10 mouse cellular contexts compared by ENCODE assay signal in genomic region chr16:49289200-49290079, GRCm38 (mm10).
DNase-seq lines count a peak whose midpoint lies in the region; ATAC-seq and TF ChIP-seq lines count a peak whose summit lies in the region.
"Had no signal": no experiment of that assay in that cellular context is flagged by ENCODE, and none has a peak within 500 bp of the region (broad histone marks: within the 10 kb centered on the region; RNA-seq: fewer than 3 reads in every experiment).

No protein-coding gene starts in this region.

- no peaks in the 10 kb centered on the region for H3K36me3 ChIP-seq in forebrain, postnatal 0 days (ENCODE audit: insufficient read depth)
- H3K36me3 ChIP-seq in forebrain, embryonic 15.5 days: no peaks in the 10 kb centered on the region
- H3K36me3 ChIP-seq in lung, postnatal 0 days (ENCODE audit: insufficient read depth, low read length): no peaks in the 10 kb centered on the region
- no peaks in the 10 kb centered on the region for H3K36me3 ChIP-seq in midbrain, embryonic 11.5 days (ENCODE audit: control insufficient read depth, insufficient read depth, low read length)
- H3K36me3 ChIP-seq: embryonic facial prominence, embryonic 12.5 days; midbrain, embryonic 12.5 days had no signal

- H3K27me3 ChIP-seq in forebrain, postnatal 0 days (ENCODE audit: insufficient read depth, low read length): no peaks in the 10 kb centered on the region
- H3K27me3 ChIP-seq in forebrain, embryonic 15.5 days: no peaks in the 10 kb centered on the region
- no peaks in the 10 kb centered on the region for H3K27me3 ChIP-seq in lung, postnatal 0 days (replicated peaks; ENCODE audit: insufficient read depth, low read length)
- H3K27me3 ChIP-seq in midbrain, embryonic 11.5 days (ENCODE audit: control insufficient read depth, insufficient read depth, low read length): no peaks in the 10 kb centered on the region
- H3K27me3 ChIP-seq: embryonic facial prominence, embryonic 12.5 days; midbrain, embryonic 12.5 days had no signal

- WGBS in forebrain, postnatal 0 days: 78% methylated on average over 10 of the region's 10 CpGs
- 81% methylated on average over 10 of the region's 10 CpGs for WGBS in forebrain, embryonic 15.5 days
- 80% methylated on average over 10 of the region's 10 CpGs for WGBS in lung, postnatal 0 days
- WGBS in midbrain, embryonic 11.5 days: 84% methylated on average over 10 of the region's 10 CpGs

- peak; percentile 17 for DNase-seq in forebrain, postnatal 0 days
- DNase-seq in adrenal gland, adult 8-10 months: peak; percentile 38
- peak; percentile 67 to 88 for DNase-seq in frontal cortex, adult 2 months (ENCODE audit: extremely low spot score in 1 of 2, low spot score in 1 of 2)
- DNase-seq in kidney, postnatal 36 days: peak; percentile 5 to 18
- DNase-seq in lung, postnatal 0 days (ENCODE audit: low spot score): peak; percentile 63
- DNase-seq in retina, postnatal 1 day: no peak
- DNase-seq in midbrain, embryonic 11.5 days (ENCODE audit: low spot score, missing footprints): no peak

- H3K4me3 ChIP-seq in forebrain, postnatal 0 days (ENCODE audit: low read depth, low read length): no peak overlapping the region
- H3K4me3 ChIP-seq in forebrain, embryonic 15.5 days: no peak overlapping the region
- H3K4me3 ChIP-seq in lung, postnatal 0 days (ENCODE audit: low read depth, low read length): no peak overlapping the region
- no peak overlapping the region for H3K4me3 ChIP-seq in midbrain, embryonic 11.5 days (ENCODE audit: low read depth, low read length)
- H3K4me3 ChIP-seq: embryonic facial prominence, embryonic 12.5 days; midbrain, embryonic 12.5 days had no signal

- no peak overlapping the region for H3K4me2 ChIP-seq in forebrain, postnatal 0 days (ENCODE audit: low read depth)
- no peak overlapping the region for H3K4me2 ChIP-seq in forebrain, embryonic 15.5 days (replicated peaks)
- no peak overlapping the region for H3K4me2 ChIP-seq in lung, postnatal 0 days (replicated peaks; ENCODE audit: low read depth, low read length)
- no peak overlapping the region for H3K4me2 ChIP-seq in midbrain, embryonic 11.5 days
- H3K4me2 ChIP-seq: embryonic facial prominence, embryonic 12.5 days; midbrain, embryonic 12.5 days had no signal

- peak; percentile 18; the same call in 1 of the 2 replicates for ATAC-seq in forebrain, postnatal 0 days
- no peak for ATAC-seq in forebrain, embryonic 15.5 days (replicated peaks)
- peak; percentile 37; the same call in 1 of the 2 replicates for ATAC-seq in lung, postnatal 0 days
- no peak for ATAC-seq in midbrain, embryonic 11.5 days (ENCODE audit: low FRiP score)

- no peak overlapping the region for H3K9ac ChIP-seq in forebrain, postnatal 0 days
- no peak overlapping the region for H3K9ac ChIP-seq in forebrain, embryonic 15.5 days (replicated peaks)
- H3K9ac ChIP-seq in lung, postnatal 0 days (replicated peaks; ENCODE audit: low read depth): no peak overlapping the region
- no peak overlapping the region for H3K9ac ChIP-seq in midbrain, embryonic 11.5 days (ENCODE audit: low read length)
- H3K9ac ChIP-seq: embryonic facial prominence, embryonic 12.5 days; midbrain, embryonic 12.5 days had no signal

- TF ChIP-seq CTCF in forebrain, postnatal 0 days (IDR thresholded peaks at IDR 0.05; ENCODE audit: low read depth): no peak
- no peak for TF ChIP-seq CTCF in lung, postnatal 0 days (IDR thresholded peaks at IDR 0.05)

- no peak overlapping the region for H3K27ac ChIP-seq in forebrain, postnatal 0 days (ENCODE audit: low read depth, low read length)
- no peak overlapping the region for H3K27ac ChIP-seq in forebrain, embryonic 15.5 days (replicated peaks)
- H3K27ac ChIP-seq in lung, postnatal 0 days (ENCODE audit: low read length): no peak overlapping the region
- H3K27ac ChIP-seq in midbrain, embryonic 11.5 days (ENCODE audit: low read depth, low read length): no peak overlapping the region
- H3K27ac ChIP-seq: embryonic facial prominence, embryonic 12.5 days; midbrain, embryonic 12.5 days had no signal

- TF ChIP-seq EP300 in lung, postnatal 0 days (IDR thresholded peaks at IDR 0.05): no peak

- no peaks in the 10 kb centered on the region for H3K4me1 ChIP-seq in forebrain, postnatal 0 days (ENCODE audit: insufficient read depth)
- peaks cover 13% of the 10 kb centered on the region for H3K4me1 ChIP-seq in forebrain, embryonic 15.5 days
- H3K4me1 ChIP-seq in lung, postnatal 0 days (ENCODE audit: insufficient read depth, low read depth, low read length): no peaks in the 10 kb centered on the region
- no peaks in the 10 kb centered on the region for H3K4me1 ChIP-seq in midbrain, embryonic 11.5 days (ENCODE audit: control insufficient read depth, insufficient read depth, low read length)
- H3K4me1 ChIP-seq: embryonic facial prominence, embryonic 12.5 days; midbrain, embryonic 12.5 days had no signal

- no peaks in the 10 kb centered on the region for H3K9me3 ChIP-seq in forebrain, postnatal 0 days (ENCODE audit: low read length)
- no peaks in the 10 kb centered on the region for H3K9me3 ChIP-seq in forebrain, embryonic 15.5 days
- H3K9me3 ChIP-seq in lung, postnatal 0 days (ENCODE audit: low read length): no peaks in the 10 kb centered on the region
- H3K9me3 ChIP-seq in midbrain, embryonic 11.5 days (ENCODE audit: control insufficient read depth, low read length): no peaks in the 10 kb centered on the region
- H3K9me3 ChIP-seq: embryonic facial prominence, embryonic 12.5 days; midbrain, embryonic 12.5 days had no signal

Comparison
In these comparisons a context has a peak if more than half of its experiments do, and no peak if none do; other contexts are left out.
1. ATAC-seq: peak in forebrain, postnatal 0 days (single experiment) and lung, postnatal 0 days (single experiment); none in forebrain, embryonic 15.5 days (single experiment) and midbrain, embryonic 11.5 days (single experiment).
2. DNase-seq: peak in forebrain, postnatal 0 days (single experiment), adrenal gland, adult 8-10 months (single experiment), frontal cortex, adult 2 months (2 of 2), kidney, postnatal 36 days (2 of 2) and lung, postnatal 0 days (single experiment); none in retina, postnatal 1 day (single experiment) and midbrain, embryonic 11.5 days (single experiment).